Mouse (Mus musculus) intestine, embryonic 15.5 days (tissue): ENCODE results near the gene Dph1. TPM values are rescaled to one million over a fixed set of nuclear protein-coding genes. Genes with fewer than 3 reads are reported as not detected.
"Not testable (repeated sequence)": the region's sequence is repeated elsewhere in the genome, so short reads cannot be mapped to it uniquely, and the experiment has no call there.

Source experiments
- ATAC-seq: fragments of 200-750 bp; cut with Nextera tagmentation; 2 replicates; pipeline ENCODE4 v1.8.0; 2017; ENCODE audit warnings: moderate TSS enrichment, moderate library complexity
- H3K27ac ChIP-seq: fragments of 300-500 bp; sonication (generic); 2 replicates; pipeline ENCODE4 v1.5.1; 2015; ENCODE audit warnings: mild to moderate bottlenecking, inconsistent platforms
- H3K27me3 ChIP-seq: fragments of 300-500 bp; sonication (generic); replicated peaks from 2 replicates; pipeline ENCODE4 v1.6.1; 2015; ENCODE audit warnings: inconsistent platforms
- H3K36me3 ChIP-seq: fragments of 300-500 bp; sonication (generic); 2 replicates; pipeline ENCODE4 v1.6.1; 2015; ENCODE audit warnings: inconsistent platforms
- H3K4me1 ChIP-seq: fragments of 300-500 bp; sonication (generic); replicated peaks from 2 replicates; pipeline ENCODE4 v1.6.1; 2015; ENCODE audit warnings: inconsistent platforms
- H3K4me2 ChIP-seq: fragments of 300-500 bp; sonication (generic); replicated peaks from 2 replicates; pipeline ENCODE4 v1.6.1; 2015; ENCODE audit warnings: mild to moderate bottlenecking, inconsistent platforms
- H3K4me3 ChIP-seq: fragments of 300-500 bp; sonication (generic); replicated peaks from 2 replicates; pipeline ENCODE4 v1.5.1; 2015; ENCODE audit warnings: inconsistent platforms
- H3K9ac ChIP-seq: fragments of 300-500 bp; sonication (generic); 2 replicates; pipeline ENCODE4 v1.6.1; 2015; ENCODE audit warnings: inconsistent platforms
- H3K9me3 ChIP-seq: fragments of 300-500 bp; sonication (generic); 2 replicates; pipeline ENCODE4 v1.6.1; 2016; ENCODE audit warnings: inconsistent platforms
- WGBS: fragments of 180-500 bp; shearing (Covaris S2); methylation state at CpG from one replicate; pipeline ENCODE4 v1.1.7; 2015; 5-methylcytosine and 5-hydroxymethylcytosine counted together
- polyA plus RNA-seq: library from polyadenylated mRNA; unstranded; fragments of >200 nt; fragmentation: Nextera tagmentation; extraction: Ambion mirVana; gene quantifications from 2 replicates; pipeline ENCODE4 v1.2.1, GENCODE M21; 2015

Gene Dph1
- polyA plus RNA-seq, 1 experiment from 2014 or later = 23.8 TPM

DNA sequence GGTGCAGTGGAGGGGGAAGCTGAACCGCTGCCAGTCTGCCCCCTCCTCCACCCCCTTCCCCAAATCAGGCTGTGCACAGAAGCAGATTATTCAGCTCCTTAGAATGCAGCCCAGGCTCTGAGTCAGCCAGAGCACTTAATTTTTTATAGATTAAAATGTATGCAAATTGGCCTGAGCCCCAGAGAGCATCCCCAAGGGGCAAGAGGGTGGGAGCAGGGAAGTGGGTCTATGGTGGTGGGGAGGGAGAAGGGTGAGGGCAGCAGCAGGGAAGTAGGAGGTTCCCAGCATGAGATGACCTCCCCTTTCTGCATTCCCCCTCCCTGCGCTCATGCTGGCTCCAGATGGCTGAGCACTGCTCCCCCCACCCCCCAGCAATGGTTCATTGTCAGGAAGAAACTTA is 6.1 kb downstream of the Dph1 start:
- Histone ChIP-seq H3K36me3 (peaks cover 19% of the 10 kb centered on the region), H3K27ac (no peak overlapping the region), H3K4me1 (peaks cover 8% of the 10 kb centered on the region), H3K27me3 (no peaks in the 10 kb centered on the region), H3K9me3 (no peaks in the 10 kb centered on the region), H3K9ac (no peak overlapping the region), H3K4me2 (no peak overlapping the region), H3K4me3 (no peak overlapping the region)
- no peak for ATAC-seq
- 95% methylated on average over 2 of the region's 2 CpGs for WGBS

DNA sequence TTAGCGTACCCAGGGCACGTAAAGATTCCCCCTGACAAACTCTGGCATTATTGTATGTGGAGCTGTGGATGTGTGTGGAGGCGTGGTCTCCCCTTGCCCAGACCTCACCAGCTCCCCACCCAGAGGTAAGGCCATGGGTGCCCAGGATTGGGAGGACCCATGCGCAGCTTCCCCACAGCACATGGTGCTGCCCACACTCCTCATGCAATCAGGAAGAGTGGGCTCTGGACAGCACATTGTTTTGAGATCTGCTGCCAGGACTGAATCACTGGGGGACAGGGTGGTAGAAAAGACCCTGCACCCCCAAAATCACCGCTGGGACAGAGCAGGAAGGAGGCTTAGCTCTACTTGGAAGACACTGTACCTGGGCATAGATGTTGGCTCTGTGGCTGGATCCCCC is 6.5 kb downstream of the Dph1 start:
- peaks cover 6% of the 10 kb centered on the region for H3K4me1 ChIP-seq
- no peak overlapping the region for H3K27ac ChIP-seq
- ATAC-seq = no peak
- no peaks in the 10 kb centered on the region for H3K27me3 ChIP-seq
- no peak overlapping the region for H3K4me3 ChIP-seq
- 88% methylated on average over 5 of the region's 5 CpGs for WGBS
- H3K4me2 ChIP-seq = no peak overlapping the region
- H3K9me3 ChIP-seq = no peaks in the 10 kb centered on the region
- H3K9ac ChIP-seq = no peak overlapping the region
- peaks cover 19% of the 10 kb centered on the region for H3K36me3 ChIP-seq

- Histone ChIP-seq H3K9ac (no peak overlapping the region), H3K4me1 (peaks cover 1% of the 10 kb centered on the region), H3K27ac (no peak overlapping the region), H3K27me3 (no peaks in the 10 kb centered on the region), H3K4me2 (no peak overlapping the region), H3K36me3 (peaks cover 19% of the 10 kb centered on the region), H3K4me3 (no peak overlapping the region), H3K9me3 (no peaks in the 10 kb centered on the region)
- ATAC-seq = no peak
- WGBS = 74% methylated on average over 2 of the region's 2 CpGs
These were observed 7.0 kb downstream of the Dph1 start for GRCm38 (mm10) chr11:75183917-75184570.

DNA sequence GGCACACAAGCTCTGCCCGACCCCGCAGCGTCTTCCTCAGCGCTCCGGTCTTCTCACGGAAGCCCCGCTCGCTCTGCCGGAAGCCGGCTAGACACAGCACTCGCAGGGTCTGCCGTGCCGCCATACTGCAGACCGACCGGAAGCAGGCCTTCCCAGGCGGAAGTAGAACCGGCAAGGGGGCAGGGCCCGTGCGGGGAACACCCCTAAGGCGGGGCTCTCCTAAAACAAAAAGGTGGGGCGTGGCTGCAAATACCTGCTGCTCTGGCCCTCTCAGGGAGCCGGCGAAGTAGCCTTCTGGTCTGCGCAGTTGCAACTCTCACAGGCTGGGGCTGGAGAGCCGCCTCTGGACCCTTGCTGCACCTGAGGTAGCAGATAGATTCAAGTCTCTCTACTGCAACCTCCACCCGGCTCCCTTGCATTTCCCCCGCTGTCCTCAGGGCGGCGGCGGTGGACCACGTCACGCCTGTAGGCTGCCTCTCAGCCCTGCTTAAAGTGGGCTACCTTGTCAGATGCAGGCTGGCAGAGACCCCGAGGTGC is 12.3 kb downstream of the Dph1 start, which contains the start of gene Ovca2:
Gene Ovca2, minus strand, starts transcription at position 164 of the 537 bp plus-strand sequence.
- Histone ChIP-seq H3K4me3 (peak within 1 kb of the TSS; percentile 71), H3K4me2 (peak within 1 kb of the TSS; percentile 86), H3K36me3 (peaks cover 21% of the 10 kb centered on the region), H3K27ac (peak within 1 kb of the TSS; percentile 42), H3K9me3 (no peaks in the 10 kb centered on the region), H3K27me3 (no peaks in the 10 kb centered on the region), H3K9ac (peak within 1 kb of the TSS; percentile 73), H3K4me1 (peaks cover 12% of the 10 kb centered on the region)
- WGBS = under 1% methylated on average over 33 of the region's 33 CpGs
- ATAC-seq = peak; percentile 98

DNA sequence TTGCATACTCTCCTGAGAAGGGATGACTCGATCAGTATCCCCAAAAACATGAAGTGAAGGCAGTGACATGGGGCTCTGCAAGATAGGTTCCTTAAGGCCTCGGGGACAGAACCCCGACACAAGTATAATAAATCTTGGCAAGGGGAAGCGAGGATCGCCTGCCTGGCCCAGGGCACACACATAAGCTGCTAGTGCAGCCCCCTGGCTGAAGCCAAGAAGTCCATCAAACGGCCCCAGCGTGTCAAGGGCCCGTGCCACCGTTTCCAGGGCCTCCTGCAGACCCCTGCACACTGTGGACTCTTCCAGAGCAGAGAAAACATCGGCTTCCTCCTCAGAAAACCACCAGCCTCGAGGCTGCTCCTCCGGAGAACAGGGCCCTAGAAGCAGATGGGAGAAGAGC is 13.0 kb downstream of the Dph1 start:
- WGBS = 47% methylated on average over 12 of the region's 12 CpGs
- Histone ChIP-seq H3K9me3 (no peaks in the 10 kb centered on the region), H3K9ac (peak overlapping the region; percentile 73), H3K4me2 (peak overlapping the region; percentile 86), H3K36me3 (peaks cover 17% of the 10 kb centered on the region; the same call in 1 of the 2 replicates), H3K4me1 (peaks cover 18% of the 10 kb centered on the region), H3K4me3 (peak overlapping the region; percentile 71), H3K27me3 (peaks cover 3% of the 10 kb centered on the region; the same call in 1 of the 2 replicates), H3K27ac (peak overlapping the region; percentile 42; the same call in 1 of the 2 replicates)
- ATAC-seq = no peak

DNA sequence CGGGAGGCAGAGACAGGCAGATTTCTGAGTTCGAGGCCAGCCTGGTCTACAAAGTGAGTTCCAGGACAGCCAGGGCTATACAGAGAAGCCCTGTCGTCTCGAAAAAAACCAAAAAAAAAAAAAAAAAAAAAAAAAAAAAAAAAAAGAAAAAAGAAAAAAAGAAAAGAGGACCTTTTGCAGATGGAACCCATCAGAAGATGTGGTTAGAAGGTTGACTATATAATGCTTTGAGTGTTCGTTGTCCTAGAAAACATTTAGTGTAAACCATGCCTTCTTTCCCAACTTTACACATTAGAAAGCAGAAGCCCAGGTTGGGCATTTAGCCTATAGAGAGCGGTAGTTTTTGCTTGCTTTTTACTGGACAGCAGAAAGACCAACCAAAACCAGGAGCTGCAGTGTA is 16.5 kb downstream of the Dph1 start:
- H3K4me3 ChIP-seq, H3K9ac ChIP-seq, H3K9me3 ChIP-seq, H3K27ac ChIP-seq, H3K36me3 ChIP-seq, H3K4me2 ChIP-seq, ATAC-seq: not testable (repeated sequence)
- Histone ChIP-seq H3K4me1 (peaks cover 40% of the 10 kb centered on the region), H3K27me3 (peaks cover 28% of the 10 kb centered on the region)
- 61% methylated on average over 6 of the region's 6 CpGs for WGBS

- H3K4me1 ChIP-seq = peaks cover 44% of the 10 kb centered on the region
- H3K27me3 ChIP-seq = peaks cover 29% of the 10 kb centered on the region
- no peak for ATAC-seq
- peak overlapping the region; percentile 71 for H3K4me3 ChIP-seq
- no peak overlapping the region for H3K27ac ChIP-seq
- peak overlapping the region; percentile 26; the same call in 1 of the 2 replicates for H3K9ac ChIP-seq
- peak overlapping the region; percentile 97 for H3K4me2 ChIP-seq
- no peaks in the 10 kb centered on the region for H3K9me3 ChIP-seq
- H3K36me3 ChIP-seq = 0 out of 2 replicates have a peak, but pooled peaks cover 5% of the 10 kb centered on the region
- WGBS = 2% methylated on average over 15 of the region's 15 CpGs
These were observed 17.3 kb downstream of the Dph1 start for GRCm38 (mm10) chr11:75173799-75174165.

GRCm38 (mm10) chr11:75173095-75173798 is 17.8 kb downstream of the Dph1 start:
- peak overlapping the region; percentile 97 for H3K4me2 ChIP-seq
- H3K27ac ChIP-seq = no peak overlapping the region
- H3K4me1 ChIP-seq = peaks cover 47% of the 10 kb centered on the region
- H3K27me3 ChIP-seq = peaks cover 35% of the 10 kb centered on the region
- ATAC-seq = peak; percentile 66
- H3K36me3 ChIP-seq = 0 out of 2 replicates have a peak, but pooled peaks cover 5% of the 10 kb centered on the region
- under 1% methylated on average over 71 of the region's 71 CpGs for WGBS
- peak overlapping the region; percentile 26 for H3K9ac ChIP-seq
- no peaks in the 10 kb centered on the region for H3K9me3 ChIP-seq
- H3K4me3 ChIP-seq = peak overlapping the region; percentile 71

DNA sequence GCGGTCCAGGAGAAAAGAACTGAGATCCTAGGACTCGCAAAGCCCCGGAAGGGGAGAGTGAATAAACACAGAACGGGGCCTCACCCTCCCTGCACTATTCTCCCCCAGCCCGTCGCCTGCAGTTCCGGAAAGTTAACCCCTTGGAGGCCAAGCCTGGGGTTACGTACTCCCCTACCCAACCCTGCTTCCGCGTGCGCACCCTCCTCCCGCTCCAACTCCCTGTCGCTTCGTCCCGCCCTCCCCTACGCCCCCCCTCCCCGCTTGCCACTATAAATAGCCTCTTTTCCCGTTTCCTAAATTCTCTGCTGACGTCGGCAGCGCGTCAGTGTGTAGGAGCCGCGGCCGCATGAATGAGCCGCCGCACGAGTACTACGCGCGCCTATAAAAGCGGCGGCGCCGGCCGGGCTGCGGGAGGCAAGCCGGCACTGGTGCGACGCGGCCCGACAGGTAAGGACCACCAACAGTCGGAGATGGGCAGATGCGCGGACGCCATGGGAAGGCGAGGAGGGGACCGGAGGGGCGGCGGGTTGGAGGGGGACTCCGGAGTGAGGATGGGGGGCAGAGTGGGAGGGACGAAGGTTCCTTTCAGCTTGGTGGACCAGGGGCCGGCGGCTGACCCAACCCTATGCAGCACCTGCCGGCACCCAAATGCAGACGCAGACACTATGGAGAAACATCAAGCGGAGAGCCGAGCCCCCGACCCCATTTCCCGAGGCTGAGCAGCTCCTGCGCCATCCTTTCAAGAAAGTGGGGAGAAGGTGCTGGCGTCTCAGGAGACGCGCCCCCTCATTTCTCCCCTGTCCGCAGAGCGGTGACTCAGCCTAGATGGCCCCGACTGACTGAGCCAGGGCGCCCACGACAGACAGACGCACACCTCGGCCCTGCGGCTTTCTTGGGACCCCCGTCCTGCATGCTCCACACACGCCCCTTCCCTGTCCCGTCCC is 18.6 kb downstream of the Dph1 start:
- no peaks in the 10 kb centered on the region for H3K9me3 ChIP-seq
- no peak overlapping the region for H3K27ac ChIP-seq
- H3K36me3 ChIP-seq = 0 out of 2 replicates have a peak, but pooled peaks cover 5% of the 10 kb centered on the region
- 0 out of 2 replicates have a peak overlapping the region, but pooled peaks have one; percentile 26 for H3K9ac ChIP-seq
- peak overlapping the region; percentile 71 for H3K4me3 ChIP-seq
- WGBS = under 1% methylated on average over 74 of the region's 75 CpGs
- peak overlapping the region; percentile 97 for H3K4me2 ChIP-seq
- ATAC-seq = 0 out of 2 replicates have a peak, but pooled peaks have one; percentile 0
- H3K4me1 ChIP-seq = peaks cover 45% of the 10 kb centered on the region
- peaks cover 39% of the 10 kb centered on the region for H3K27me3 ChIP-seq

DNA sequence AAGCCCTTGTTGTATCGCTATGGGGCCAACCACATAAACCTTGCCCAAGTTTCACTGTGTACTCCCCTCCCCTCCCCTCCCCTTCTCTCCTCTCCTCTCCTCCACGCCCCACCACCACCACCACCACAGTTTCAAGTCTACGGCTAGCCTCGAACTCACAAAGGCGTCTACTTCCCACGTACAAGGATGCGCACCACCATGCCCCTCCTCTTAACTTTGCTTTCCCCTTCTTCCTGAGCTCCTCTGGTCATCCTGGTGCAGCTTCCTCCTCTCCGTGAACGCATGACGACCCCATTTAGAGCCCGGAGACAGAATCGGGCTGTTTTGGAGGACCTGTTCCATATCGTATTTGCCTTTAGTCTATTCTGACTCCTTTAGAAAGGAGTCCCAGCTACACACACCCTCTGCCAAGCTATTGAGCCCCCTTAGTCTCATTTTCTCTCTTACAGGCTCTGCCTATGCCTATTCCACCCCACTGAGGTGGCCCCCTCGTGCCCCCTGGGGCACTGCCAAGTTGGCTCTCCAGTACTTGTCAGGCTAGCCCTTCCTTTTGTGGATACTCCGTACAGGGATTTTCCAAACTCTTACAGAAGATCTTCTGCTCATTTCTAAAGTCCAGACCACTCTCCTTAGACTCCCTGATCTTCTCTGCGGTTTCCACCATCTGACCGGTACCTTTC is 19.7 kb downstream of the Dph1 start:
- Histone ChIP-seq H3K9ac (no peak overlapping the region), H3K4me1 (peaks cover 51% of the 10 kb centered on the region), H3K27ac (no peak overlapping the region), H3K36me3 (no peaks in the 10 kb centered on the region), H3K27me3 (peaks cover 48% of the 10 kb centered on the region), H3K9me3 (no peaks in the 10 kb centered on the region), H3K4me2 (peak overlapping the region; percentile 97), H3K4me3 (no peak overlapping the region)
- WGBS = 14% methylated on average over 17 of the region's 17 CpGs
- ATAC-seq = no peak

DNA sequence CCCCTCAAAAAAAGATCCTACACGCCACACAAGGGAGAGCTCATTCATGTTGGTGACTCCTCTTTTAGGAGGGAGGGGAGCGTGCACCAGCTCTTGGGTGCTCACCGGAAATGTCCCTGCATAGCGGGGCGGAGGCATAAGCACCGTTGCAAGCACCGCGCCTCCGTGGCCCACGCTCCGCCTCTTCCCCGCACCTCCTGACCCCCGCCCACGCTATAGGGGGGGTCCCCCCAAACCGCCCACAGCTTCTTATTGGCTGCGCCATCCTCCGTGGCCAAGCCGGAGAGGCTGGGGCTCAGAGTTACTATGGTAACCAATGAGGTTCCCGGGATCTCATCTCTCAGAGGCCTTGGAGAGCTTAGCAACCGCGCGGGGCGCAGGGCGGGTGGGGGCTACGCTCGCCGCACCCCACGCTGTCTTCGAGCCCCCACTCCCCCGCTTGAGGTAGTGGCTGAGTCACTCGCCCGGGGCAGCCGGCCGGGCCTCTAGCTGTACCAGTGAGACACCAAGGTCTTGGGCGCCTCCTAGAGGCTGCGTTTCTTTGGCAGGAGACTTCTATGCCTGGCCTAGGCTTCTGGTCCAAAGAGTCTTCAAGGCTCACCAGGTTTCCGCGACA is 20.8 kb downstream of the Dph1 start:
- Histone ChIP-seq H3K9ac (no peak overlapping the region; the same call in 1 of the 2 replicates), H3K4me2 (peak overlapping the region; percentile 96), H3K36me3 (no peaks in the 10 kb centered on the region), H3K4me3 (peak overlapping the region; percentile 71), H3K27ac (peak overlapping the region; percentile 71), H3K4me1 (peaks cover 60% of the 10 kb centered on the region), H3K9me3 (no peaks in the 10 kb centered on the region), H3K27me3 (peaks cover 55% of the 10 kb centered on the region)
- peak; percentile 57 for ATAC-seq
- under 1% methylated on average over 38 of the region's 38 CpGs for WGBS
